Mouse (Mus musculus): ENCODE measurements around the gene 5730596B20Rik.

5730596B20Rik gene

DNA sequence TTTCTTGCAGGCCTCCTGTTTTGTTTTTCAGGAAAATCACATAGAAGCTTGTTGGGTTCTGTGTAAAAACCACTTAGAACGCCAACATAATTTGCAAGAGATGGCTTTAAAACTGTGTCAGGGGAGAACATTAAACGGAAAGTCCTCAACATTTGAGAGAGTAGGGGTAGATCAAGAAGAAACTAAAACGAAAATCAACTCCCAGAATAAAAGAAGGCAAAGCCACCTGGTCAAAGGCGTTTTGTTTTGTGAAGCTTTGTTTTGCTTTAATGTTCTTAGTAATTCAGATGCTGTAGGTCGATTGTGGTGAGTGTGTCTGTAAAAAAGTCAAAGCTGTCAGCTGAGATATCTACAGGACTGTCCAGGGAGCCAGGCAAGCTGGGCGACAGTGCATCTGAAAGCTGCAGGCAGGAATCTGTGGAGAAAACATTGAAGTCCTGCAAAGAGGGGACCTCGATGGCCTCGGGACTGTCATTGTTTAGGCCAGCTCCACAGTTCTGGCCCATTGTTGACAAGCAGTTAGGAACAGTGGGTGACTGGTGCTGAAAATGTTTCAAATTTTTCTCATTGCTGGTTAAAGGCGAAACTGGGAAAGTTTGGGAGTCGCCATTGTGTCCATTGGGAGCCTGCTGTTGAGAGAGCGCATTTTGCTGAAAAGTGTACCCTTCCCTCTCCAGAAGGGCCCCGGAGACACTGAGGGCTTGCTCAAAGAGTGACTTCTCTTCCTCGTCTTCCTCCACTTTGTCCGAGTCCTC, 14.5 kb upstream of the 5730596B20Rik start:
- no peak for DNase-seq (ENCODE audit: low spot score)

DNA sequence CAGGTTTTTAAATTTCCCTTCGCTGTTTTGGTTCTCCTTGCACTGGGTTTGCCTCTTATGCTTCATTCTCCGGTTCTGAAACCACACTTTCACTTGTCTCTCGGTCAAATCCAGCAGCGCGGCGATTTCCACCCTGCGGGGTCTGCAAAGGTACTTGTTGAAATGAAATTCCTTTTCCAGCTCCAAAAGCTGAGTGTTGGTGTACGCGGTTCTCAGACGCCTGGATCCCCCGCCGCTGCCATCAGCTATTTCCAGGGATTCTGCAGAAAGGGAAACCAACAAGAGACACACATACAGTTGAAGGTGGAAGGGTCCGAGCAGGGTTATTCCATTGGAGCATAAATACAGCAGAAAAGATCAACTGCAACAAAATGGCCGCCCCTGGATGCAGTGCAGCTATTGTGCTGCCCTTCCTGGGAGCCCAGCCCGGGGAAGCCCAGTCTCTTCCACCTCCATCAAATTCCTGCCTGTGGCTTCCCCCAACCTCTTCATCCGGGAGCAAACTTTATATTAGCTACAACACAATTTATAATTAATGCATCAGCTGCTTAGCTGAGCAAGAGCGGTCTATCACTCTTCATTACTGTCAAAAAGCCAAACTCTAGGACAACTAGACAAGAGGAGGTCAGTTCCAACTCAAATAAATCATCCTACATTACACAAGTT, 13.8 kb upstream of the 5730596B20Rik start:
- no peak for DNase-seq (ENCODE audit: low spot score)

DNA sequence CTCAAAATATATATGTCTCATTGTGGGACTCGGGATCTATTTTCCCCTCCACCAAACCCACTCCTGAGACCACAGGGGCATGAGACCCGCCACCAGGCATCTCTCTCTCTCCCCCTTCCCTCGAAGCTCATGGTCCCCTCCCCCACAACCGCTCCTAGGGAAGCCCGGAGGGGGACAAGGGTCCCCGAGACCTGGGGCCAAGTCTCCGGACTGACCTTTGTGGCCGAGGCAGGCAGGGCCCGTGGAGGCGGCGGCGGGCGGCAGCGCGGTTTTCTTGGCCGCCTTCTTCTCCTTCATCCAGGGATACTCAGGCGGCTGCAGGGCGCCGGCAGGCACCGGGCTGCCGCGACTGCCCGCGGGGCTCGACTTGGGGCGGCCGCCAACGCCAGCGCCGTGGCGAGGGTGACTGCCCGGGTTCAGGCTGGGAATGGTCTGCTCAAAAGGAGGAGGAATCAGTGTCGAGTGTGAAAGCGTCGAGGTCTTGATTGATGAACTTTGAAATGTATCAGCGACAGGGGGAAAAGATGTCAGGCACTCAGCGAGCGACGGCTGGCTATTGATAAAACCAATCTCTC, 13.2 kb upstream of the 5730596B20Rik start:
- no peak for DNase-seq (ENCODE audit: low spot score)

DNA sequence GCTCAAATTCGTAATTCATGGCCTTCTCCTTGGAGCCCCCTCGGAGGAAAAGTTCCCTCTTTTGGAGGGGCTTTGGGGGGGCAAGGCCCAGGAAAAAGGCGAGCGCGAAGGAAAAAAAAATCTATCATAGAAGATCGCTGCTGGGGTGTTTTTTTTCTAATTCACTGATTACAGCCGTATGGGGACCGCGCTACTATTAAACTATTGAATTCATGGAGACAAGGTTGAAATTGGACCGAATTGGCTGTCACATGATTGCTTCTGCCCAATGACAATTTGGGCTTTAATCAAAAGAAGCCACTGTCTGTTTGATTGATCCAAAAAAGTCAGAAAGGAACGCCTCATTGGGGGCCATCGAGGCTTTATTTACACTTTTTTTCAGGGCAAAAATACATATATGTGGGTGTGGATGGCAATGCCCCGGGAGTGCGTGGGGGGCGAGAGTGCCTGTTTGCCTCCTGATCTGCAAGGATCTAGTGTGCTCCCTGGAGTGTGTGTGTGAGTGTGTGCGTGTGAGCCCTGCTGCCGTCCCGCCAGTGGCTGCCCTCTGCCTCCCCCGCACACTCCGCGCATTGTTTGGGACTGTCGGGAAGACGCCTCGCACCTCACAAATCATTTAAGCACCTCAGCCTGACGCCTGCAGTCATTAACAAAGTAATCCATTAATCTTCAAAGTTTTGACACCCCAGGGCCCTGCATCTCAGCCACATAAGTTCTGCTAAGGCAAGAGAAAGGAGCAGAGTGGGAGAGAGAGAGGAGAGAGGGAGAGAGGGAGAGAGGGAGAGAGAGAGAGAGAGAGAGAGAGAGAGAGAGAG, 12.5 kb upstream of the 5730596B20Rik start, which contains the start of gene Hoxa2:
Hoxa2 (minus strand) TSS at position 206 of the 815 bp plus-strand sequence.
- DNase-seq (ENCODE audit: low spot score): no peak

DNA sequence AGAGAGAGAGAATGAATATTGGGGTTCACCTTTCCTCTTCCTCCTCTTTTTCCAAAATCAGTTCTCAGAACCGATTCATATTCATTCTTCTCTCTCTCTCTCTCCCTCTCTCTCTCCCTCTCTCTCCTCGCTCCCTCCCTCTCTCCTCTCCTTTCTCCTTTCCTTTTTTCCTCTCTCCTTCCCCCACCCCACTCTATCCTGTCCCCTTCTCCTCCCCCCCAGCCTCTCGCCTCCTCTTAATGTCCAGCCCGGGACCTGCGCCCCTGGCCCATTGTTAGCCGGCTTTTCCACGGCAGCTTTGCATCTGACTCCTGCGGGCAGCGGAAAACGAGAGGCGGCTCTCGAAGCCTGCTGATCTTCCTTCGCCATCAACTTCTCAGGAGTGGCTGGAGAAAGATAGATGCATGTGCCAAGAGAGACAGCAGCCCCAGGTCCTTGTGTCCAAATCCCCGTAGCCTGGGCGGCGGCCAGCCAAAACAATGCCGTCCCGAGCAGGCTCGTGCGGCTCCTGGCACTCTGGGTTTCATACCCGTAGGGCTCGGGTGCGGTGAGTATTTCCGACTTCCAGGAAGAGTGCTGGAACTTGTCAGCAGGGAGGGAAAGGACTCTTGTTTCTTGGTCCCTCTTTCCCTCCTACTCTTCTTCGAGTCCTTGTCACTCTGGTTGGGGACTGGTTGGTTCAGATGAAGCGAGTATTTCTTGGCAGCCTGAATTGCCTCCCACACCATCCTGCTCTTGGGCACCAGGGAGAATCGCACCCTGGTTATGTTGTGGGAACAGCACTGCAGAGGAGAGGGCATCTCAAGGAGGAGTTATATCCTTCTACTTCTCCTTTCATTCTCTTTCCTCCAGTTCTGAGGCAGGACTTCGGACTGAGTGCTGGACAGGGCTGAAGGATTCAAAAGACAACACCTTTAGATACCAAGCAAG, 11.6 kb upstream of the 5730596B20Rik start:
- DNase-seq (ENCODE audit: low spot score): no peak

DNA sequence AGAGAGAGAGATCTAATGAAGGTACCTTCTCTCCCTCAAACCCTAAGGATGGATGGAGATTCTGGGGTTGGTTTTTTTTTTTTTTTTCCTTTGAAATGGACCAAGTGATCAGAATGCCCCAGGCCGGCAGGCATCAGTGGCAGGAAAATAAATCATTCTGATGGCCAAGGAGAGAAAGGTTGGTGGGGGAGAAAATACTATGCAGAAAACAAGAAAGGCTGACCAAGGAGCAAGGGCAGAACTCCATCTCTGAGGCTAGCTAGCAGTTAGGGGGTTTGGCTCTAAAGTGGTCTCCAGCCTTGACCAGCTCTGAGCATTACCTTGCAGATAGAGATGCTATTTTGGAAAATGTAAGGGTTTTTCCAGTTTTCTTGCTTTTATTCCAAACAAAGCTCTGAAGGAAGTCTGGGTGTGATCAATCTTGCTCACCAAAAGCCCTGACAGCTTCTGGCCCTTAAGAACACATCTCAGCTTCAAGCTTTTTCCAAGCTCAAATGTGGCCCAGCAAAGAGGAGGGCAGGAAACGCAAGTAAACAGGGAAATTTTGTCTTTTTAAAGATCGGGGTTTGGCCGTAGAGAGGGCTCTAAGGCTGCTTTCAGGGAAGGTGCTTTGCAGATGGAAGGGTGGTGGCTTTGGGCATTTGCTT, 10.7 kb upstream of the 5730596B20Rik start:
- no peak for DNase-seq (ENCODE audit: low spot score)

DNA sequence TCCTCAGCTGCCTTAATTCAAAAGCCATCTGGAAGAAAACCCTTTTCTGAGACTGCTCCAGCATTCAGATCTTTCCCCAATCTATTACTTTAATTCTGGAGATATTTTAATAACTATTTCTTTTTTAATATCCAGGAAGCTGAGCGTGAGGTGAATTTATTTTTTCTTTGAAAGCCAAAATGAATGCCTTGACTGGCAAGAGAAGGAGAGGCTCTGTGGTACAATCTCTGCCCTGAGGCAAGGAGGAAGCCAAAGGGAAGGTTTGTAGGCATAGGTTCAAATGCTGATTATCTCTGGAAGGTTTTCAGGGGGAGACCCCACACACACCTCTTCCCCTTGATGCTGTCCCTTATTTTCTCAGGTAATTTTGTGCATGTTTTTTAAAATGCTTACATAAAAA, 10.1 kb upstream of the 5730596B20Rik start:
- no peak for DNase-seq (ENCODE audit: low spot score)

DNA sequence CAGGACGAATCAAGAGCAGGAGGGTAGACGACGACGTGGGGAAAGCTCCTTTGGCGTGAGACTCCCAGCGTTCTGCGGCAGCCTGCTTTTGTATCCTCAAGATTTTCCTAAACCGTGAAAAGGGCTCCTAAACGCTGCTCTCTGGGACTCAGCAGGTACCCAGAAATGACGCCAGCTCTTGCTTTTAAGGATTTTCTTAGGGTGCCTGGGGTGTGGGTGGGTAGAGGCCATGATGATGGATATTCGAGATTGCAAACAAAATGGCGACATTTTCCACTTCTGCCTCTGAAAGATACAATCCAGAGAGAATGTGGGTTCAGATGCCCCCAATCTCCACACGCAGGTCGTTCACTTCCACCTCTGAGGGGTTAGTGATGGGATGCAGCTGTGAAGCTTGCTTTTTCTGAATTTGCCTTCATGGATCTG, 9.5 kb upstream of the 5730596B20Rik start:
- DNase-seq (ENCODE audit: low spot score): no peak

DNA sequence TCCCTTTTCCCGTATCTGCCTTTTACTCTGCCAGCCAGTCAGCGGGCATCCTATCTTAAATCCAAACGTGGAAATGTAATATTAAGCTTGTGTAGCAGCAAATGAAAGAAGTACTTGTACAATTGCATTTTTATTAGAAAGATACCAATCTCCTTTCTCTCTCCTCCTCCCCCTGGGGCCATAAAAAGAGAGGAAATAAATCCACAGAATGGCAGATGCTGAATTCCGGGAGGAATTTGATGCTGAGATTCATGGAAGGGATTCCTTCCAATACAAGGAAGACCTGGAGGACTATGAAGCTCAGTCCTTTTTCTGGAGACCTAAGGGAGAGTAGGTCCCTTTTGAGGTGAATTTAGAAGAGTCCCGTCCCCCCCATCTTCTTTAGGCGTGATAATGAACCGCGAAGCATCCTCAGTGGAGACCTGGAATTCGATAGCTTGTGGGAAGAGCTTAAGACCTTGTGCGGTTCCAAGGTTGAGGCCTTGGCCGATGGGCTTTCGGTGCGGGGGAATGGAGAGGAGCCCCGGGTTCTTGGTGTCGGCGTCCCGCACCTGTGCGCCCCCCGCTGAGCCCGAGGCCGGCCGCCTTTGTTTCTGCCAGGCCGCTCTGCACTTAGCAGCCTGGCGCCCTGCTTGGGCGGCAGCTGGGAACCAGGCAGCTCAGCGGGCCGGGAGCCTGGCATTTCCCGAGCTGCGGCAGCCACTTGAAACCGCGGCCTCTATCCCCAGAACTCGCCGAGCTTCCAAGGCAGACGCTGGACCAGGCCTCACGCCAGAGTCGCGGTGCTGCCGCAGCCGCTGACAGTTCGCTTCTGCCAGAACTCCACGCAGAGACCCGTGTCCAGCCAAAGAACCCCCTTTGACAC, 8.9 kb upstream of the 5730596B20Rik start:
- DNase-seq (ENCODE audit: low spot score): no peak

DNA sequence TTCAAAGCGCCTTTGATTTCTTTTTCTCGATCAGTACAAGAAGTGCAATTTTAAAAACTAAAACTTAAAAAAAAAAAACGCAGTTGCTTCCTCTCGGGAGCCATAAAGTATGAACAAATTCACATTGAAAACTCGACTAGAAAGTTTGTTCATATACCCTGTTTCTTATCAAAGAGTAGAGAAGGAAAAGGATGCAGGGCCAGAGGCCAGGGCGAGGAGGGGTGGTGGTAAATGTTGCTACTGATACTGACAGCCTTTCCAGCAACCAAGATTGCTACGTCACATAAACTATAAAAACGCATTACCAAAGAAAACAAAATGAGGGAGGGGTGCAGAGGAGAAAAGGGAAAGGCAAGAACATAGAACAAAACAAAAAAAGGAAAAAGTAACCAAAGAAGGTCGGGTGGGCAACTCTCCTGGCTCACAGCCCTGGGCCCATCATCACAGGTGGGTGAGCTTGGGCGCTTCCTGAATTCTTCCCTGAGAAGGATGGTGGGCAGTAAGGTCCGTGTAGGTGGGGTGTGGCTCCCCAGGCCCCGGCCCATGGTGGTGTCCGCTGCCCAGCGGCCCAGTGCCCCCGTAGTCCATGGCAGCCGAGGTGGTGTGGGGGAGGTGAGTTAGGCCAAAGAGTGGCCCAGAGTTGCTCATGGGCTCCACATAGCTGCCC, 7.7 kb upstream of the 5730596B20Rik start:
- DNase-seq (ENCODE audit: low spot score): no peak

DNA sequence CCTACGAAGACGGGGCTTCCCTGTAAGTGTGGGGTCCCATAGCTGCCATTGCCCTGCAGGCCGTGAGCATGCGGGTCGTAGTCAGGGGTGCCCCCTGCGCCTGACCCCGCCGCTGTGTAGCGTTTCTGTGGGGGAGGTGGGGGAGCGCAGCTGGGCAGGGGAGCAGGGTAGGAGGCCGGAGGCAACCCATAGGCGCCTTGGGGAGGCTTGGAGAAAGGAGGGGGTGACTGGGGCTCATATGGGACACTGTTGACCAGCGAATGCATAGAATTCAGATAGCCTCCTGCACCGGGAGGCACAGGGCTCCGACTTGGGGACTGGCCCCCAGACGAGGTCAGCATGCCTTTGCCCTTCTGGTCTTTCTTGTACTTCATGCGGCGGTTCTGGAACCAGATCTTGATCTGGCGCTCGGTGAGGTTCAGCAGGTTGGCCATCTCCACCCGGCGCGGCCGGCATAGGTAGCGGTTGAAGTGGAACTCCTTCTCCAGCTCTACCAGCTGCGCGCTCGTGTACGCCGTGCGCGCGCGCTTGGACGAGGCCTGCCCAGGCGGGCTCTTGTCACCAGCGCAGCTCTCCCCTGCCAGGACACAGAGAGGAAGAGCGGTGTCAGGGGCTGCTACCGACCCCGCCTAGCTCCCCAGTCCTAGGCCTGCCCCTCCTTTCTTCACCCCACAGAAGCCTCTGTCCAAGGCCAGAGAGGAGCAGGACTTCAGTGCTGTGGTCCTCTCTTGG, 7.0 kb upstream of the 5730596B20Rik start:
- DNase-seq (ENCODE audit: low spot score): no peak

DNA sequence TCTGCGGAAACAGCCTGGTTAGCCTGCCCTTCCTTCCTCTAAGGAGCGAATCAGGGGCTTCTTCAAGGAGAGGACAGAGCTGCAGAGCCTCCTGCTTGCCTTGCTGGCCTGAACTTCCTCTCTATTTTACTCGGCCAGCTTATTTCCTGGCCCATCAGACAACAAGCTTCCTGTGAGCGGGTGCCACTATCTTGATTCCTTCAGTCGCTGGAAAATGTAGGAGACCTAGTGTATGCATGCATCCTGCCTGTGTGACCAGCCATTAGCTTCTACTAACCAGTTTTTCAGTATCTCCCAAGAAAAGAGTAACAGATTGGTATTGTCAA, 6.4 kb upstream of the 5730596B20Rik start:
- no peak for DNase-seq (ENCODE audit: low spot score)

DNA sequence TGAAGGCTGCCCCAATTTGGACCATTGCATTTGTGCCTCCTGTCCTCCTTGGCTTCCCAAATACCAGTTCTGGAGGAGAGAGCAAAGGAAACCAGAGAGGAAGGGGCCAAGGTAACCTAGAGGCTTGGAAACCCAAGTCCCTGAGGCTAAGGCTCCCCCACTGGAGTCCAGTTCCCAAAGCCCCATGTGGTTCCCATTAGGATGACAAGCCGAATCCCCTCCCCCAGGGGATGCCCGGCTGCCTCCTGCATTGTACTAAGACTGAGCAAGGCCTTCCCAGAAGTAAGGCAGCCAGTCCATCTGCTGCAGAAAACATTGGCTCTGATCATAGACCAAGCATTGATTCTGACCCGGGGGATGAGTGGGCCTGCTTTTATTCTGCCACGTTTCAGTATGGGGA, 6.0 kb upstream of the 5730596B20Rik start:
- no peak for DNase-seq (ENCODE audit: low spot score)

DNA sequence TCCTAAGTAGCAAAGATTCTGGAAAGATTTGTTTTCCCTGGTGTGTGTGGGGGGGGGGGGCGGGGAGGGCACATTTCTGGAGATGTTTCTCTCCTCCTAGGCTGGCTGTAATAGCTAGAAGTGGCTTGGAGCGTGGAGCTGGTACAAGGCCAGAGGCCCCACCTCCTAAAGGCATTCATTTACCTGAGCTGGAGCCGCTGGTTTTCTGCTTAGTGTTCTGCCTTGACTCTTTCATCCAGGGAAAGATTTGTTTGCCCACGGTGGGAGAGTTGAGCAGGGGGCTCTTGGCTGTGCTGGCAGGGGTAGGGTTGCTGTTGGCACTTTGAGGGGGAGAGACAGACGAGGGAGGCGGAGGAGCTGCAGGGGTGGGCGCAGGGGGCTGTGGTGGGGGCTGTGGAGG, 5.4 kb upstream of the 5730596B20Rik start:
- DNase-seq (ENCODE audit: low spot score): no peak

DNA sequence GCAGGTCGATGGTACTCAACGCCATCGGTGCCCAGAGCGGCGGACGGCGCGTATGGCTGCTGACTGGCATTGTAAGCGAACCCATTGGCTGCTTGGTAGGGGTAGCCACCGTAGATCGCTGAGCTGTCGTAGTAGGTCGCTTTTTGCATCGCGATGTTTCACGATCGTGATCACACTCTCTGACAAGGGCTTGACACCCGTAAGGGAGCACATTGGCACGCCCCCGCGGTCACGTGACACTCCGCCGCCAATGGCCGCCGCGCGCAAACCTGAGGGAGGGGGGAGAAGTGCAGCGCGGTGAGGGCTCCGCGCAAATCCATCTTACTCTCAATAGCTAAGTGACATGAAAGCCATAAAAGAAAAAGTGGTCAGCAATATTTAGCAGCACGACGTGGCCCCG, 4.8 kb upstream of the 5730596B20Rik start:
- no peak for DNase-seq (ENCODE audit: low spot score)

DNA sequence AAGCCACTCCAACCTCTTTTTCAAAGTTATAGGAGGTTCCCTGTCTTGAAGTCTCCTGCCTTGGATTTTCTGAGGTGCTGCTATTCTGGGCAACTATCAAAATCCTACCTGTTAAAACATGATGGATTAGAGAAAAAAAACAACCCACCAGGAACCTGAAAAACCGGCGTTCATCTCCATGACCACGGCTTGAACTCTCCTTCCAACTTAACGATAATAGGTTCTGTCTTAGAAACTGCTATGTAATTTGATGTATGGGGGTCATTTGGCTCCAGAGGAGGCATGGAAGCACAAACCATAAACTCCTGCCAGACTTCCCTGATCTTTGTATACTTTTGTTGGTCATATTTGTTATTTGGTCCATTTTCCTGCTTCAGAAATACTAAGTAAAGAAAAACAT, 3.6 kb upstream of the 5730596B20Rik start:
- no peak for DNase-seq (ENCODE audit: low spot score)

DNA sequence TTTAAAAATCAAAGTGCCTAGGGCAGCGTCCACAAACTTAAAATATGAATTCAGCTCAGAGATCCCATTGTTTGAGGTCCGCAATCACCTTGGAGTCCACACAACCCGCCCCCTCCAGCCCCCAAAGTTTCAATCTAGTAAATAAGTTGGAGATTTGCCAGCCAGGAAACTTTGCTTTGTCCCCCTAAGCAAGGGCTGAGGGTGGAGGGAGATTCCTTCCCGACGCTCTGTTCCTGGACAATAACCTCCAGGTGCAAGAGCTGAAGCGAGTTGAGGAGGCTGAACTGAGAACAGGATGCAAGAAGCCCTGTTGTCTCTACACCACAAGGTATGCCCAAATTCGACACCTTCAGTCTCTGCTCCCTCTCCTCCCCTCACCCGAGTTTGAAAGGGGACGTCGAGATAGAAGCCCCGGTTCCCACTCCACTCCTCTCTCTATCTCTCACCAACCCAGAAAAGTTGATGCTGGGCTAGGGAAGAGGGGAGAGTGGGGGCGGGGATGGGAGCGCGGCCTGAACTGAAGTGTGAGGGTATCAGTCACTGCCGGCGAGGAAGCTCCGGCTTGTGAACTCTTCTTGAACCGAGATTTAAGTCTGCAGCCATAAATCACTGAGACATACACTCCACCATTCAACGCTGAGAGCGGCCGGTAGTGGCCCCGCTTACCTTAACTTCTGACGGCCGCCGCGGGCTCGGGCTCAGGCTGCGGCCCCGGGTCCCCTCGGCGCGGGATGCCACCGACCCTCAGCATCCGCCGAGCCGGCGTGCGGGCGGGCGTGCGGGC, 2.1 kb upstream of the 5730596B20Rik start:
- DNase-seq (ENCODE audit: low spot score): no peak

DNA sequence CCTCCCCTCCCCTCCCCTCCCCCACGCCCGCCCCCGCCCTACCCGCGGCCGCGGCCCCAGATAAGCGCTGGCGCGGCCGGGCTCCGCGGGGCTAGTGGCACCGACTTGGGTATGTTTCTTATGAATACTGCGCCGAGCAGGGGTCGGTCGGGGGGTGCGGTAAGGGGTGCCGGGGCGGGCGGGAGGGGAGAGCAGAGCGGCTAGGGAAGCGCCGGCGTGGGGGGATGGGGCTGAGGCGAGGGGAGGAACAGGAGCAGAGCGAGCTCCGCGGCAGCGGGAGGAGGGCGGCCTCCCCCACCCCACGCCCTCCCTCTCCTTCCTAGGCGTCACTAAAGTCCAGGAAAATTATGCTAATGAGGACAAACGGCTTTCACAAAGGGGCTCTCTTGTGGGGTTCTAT, 1.4 kb upstream of the 5730596B20Rik start:
- DNase-seq (ENCODE audit: low spot score): no peak
